Mouse (Mus musculus): ENCODE results near the gene Ell2.

Gene Ell2

GRCm38 (mm10) chr13:75818945-75819706 lies 112.6 kb downstream of the Ell2 start:
- no peak for DNase-seq

GRCm38 (mm10) chr13:75819898-75820297 lies 113.3 kb downstream of the Ell2 start:
- no peak for DNase-seq
